Mouse (Mus musculus) kidney, embryonic 16.5 days (tissue): ENCODE measurements around the gene Vmn1r180. TPM values are rescaled to one million over a fixed set of nuclear protein-coding genes. Genes with fewer than 3 reads are reported as not detected.
"Not testable (repeated sequence)": the region's sequence is repeated elsewhere in the genome, so short reads cannot be mapped to it uniquely, and the experiment has no call there.

Source experiments
- ATAC-seq: fragments of 200-750 bp; cut with Nextera tagmentation; 2 replicates; pipeline ENCODE4 v1.8.0; 2017; ENCODE audit warnings: moderate TSS enrichment; ENCODE audit not compliant: low FRiP score, low TSS enrichment
- H3K27ac ChIP-seq: fragments of 300-500 bp; sonication (generic); 2 replicates; pipeline ENCODE4 v1.5.1; 2014; ENCODE audit warnings: low read length
- H3K27me3 ChIP-seq: fragments of 300-500 bp; sonication (generic); 2 replicates; pipeline ENCODE4 v1.6.1; 2014; ENCODE audit warnings: low read length, control low read depth, mixed read lengths; ENCODE audit not compliant: insufficient read depth
- H3K36me3 ChIP-seq: fragments of 300-500 bp; sonication (generic); 2 replicates; pipeline ENCODE4 v1.6.1; 2014; ENCODE audit warnings: low read length, control low read depth, mixed read lengths; ENCODE audit not compliant: insufficient read depth
- H3K4me1 ChIP-seq: fragments of 300-500 bp; sonication (generic); 2 replicates; pipeline ENCODE4 v1.6.1; 2014; ENCODE audit warnings: low read length, control low read depth, mixed read lengths; ENCODE audit not compliant: insufficient read depth
- H3K4me2 ChIP-seq: fragments of 300-500 bp; sonication (generic); replicated peaks from 2 replicates; pipeline ENCODE4 v1.6.1; 2014; ENCODE audit warnings: low read depth, low read length
- H3K4me3 ChIP-seq: fragments of 300-500 bp; sonication (generic); 2 replicates; pipeline ENCODE4 v1.5.1; 2014; ENCODE audit warnings: mild to moderate bottlenecking, low read length
- H3K9ac ChIP-seq: fragments of 300-500 bp; sonication (generic); replicated peaks from 2 replicates; pipeline ENCODE4 v1.6.1; 2014; ENCODE audit warnings: low read length
- H3K9me3 ChIP-seq: fragments of 300-500 bp; sonication (generic); 2 replicates; pipeline ENCODE4 v1.6.1; 2016; ENCODE audit warnings: low read length, control low read depth
- WGBS: fragments of 180-500 bp; shearing (Covaris S2); extraction: QIAGEN DNeasy Blood & Tissue Kit; methylation state at CpG from one replicate; pipeline ENCODE4 v1.1.7; 2014; 5-methylcytosine and 5-hydroxymethylcytosine counted together
- polyA plus RNA-seq: library from polyadenylated mRNA; unstranded; fragments of >200 nt; fragmentation: Nextera tagmentation; extraction: Ambion mirVana; gene quantifications from 2 replicates; pipeline ENCODE4 v1.2.1, GENCODE M21; 2015

Gene Vmn1r180
- not detected in 2 replicates for polyA plus RNA-seq

- Histone ChIP-seq H3K9ac (no peak within 1 kb of the TSS), H3K4me3 (no peak within 1 kb of the TSS), H3K4me2 (no peak within 1 kb of the TSS), H3K9me3 (no peaks in the 10 kb centered on the region), H3K4me1 (no peaks in the 10 kb centered on the region), H3K27ac (no peak within 1 kb of the TSS), H3K27me3 (no peaks in the 10 kb centered on the region), H3K36me3 (no peaks in the 10 kb centered on the region)
- no peak for ATAC-seq
These were observed at the start of gene Vmn1r180 for GRCm38 (mm10) chr7:23950332-23950731. Vmn1r180 (plus strand) TSS chr7:23950632.

- H3K4me1 ChIP-seq = no peaks in the 10 kb centered on the region
- H3K4me3 ChIP-seq = no peak within 1 kb of the TSS
- H3K27ac ChIP-seq = no peak within 1 kb of the TSS
- no peak for ATAC-seq
- peaks cover 8% of the 10 kb centered on the region for H3K9me3 ChIP-seq
- no peak within 1 kb of the TSS for H3K4me2 ChIP-seq
- 54% methylated on average over 2 of the region's 2 CpGs for WGBS
- no peaks in the 10 kb centered on the region for H3K36me3 ChIP-seq
- H3K9ac ChIP-seq = no peak within 1 kb of the TSS
- no peaks in the 10 kb centered on the region for H3K27me3 ChIP-seq
These were observed 23.8 kb upstream of the Vmn1r180 start, which contains the start of gene Vmn1r179 for GRCm38 (mm10) chr7:23926678-23927077. Vmn1r179 (plus strand) TSS chr7:23926978.

- not testable (repeated sequence) for H3K4me3 ChIP-seq, ATAC-seq
- 48% methylated on average over 3 of the region's 3 CpGs for WGBS
These were observed 17.6 kb downstream of the Vmn1r180 start for GRCm38 (mm10) chr7:23968044-23968443.

GRCm38 (mm10) chr7:23974315-23974714 lies 23.9 kb downstream of the Vmn1r180 start, which contains the start of gene Vmn1r181:
Vmn1r181 (plus strand) TSS chr7:23974615.
- H3K9ac ChIP-seq, H3K36me3 ChIP-seq, H3K27ac ChIP-seq, H3K4me3 ChIP-seq, H3K9me3 ChIP-seq, H3K27me3 ChIP-seq, H3K4me1 ChIP-seq, ATAC-seq, H3K4me2 ChIP-seq: not testable (repeated sequence)
- 80% methylated on average over 9 of the region's 9 CpGs for whole genome bisulfite sequencing

More at GRCm38 (mm10) chr7:23968044-23968443, 17.6 kb downstream of the Vmn1r180 start:
- not testable (repeated sequence) for H3K4me2 ChIP-seq, H3K9me3 ChIP-seq, H3K27ac ChIP-seq, H3K36me3 ChIP-seq, H3K9ac ChIP-seq, H3K27me3 ChIP-seq, H3K4me1 ChIP-seq

GRCm38 (mm10) chr7:24001391-24001790 lies 51.0 kb downstream of the Vmn1r180 start, which contains the start of gene V1rd19:
V1rd19 (plus strand) TSS chr7:24001691.
- no peaks in the 10 kb centered on the region for H3K4me1 ChIP-seq
- H3K9ac ChIP-seq = no peak within 1 kb of the TSS
- 73% methylated on average over 2 of the region's 2 CpGs for WGBS
- H3K4me3 ChIP-seq = no peak within 1 kb of the TSS
- H3K36me3 ChIP-seq = no peaks in the 10 kb centered on the region
- H3K27me3 ChIP-seq = no peaks in the 10 kb centered on the region
- H3K27ac ChIP-seq = no peak within 1 kb of the TSS
- ATAC-seq = no peak
- H3K4me2 ChIP-seq = no peak within 1 kb of the TSS
- H3K9me3 ChIP-seq = no peaks in the 10 kb centered on the region; the same call in 1 of the 2 replicates

Other genes with a start within 250 kb of the Vmn1r180 start
- gene Vmn1r173, start 249.9 kb upstream of the Vmn1r180 start, polyA plus RNA-seq = not detected in 2 replicates
- not detected in 2 replicates for gene Vmn1r174, start 198.4 kb upstream of the Vmn1r180 start, polyA plus RNA-seq
- not detected in 2 replicates for gene Vmn1r175, start 140.0 kb upstream of the Vmn1r180 start, polyA plus RNA-seq
- not detected in 2 replicates for gene Vmn1r176, start 113.3 kb upstream of the Vmn1r180 start, polyA plus RNA-seq
- gene Vmn1r177, start 84.2 kb upstream of the Vmn1r180 start, polyA plus RNA-seq = not detected in 2 replicates
- not detected in 2 replicates for gene Vmn1r178, start 58.6 kb upstream of the Vmn1r180 start, polyA plus RNA-seq
- not detected in 2 replicates for gene Vmn1r179, start 23.7 kb upstream of the Vmn1r180 start, polyA plus RNA-seq
- gene Vmn1r181, start 24.0 kb downstream of the Vmn1r180 start, polyA plus RNA-seq = not detected in 2 replicates
- not detected in 2 replicates for gene V1rd19, start 51.1 kb downstream of the Vmn1r180 start, polyA plus RNA-seq
- gene Vmn1r183, start 102.6 kb downstream of the Vmn1r180 start, polyA plus RNA-seq = not detected in 2 replicates
- 24.6 and 25.0 TPM in 2 replicates for gene Zfp180, start 131.3 kb downstream of the Vmn1r180 start, polyA plus RNA-seq
- gene Zfp112, start 161.7 kb downstream of the Vmn1r180 start, polyA plus RNA-seq = 6.3 and 8.4 TPM in 2 replicates
- 19.0 and 19.3 TPM in 2 replicates for gene Zfp235, start 183.5 kb downstream of the Vmn1r180 start, polyA plus RNA-seq
- 6.1 and 6.9 TPM in 2 replicates for gene Zfp114, start 224.4 kb downstream of the Vmn1r180 start, polyA plus RNA-seq